Mouse (Mus musculus): ENCODE measurements around the gene Olfm2.

DNA sequence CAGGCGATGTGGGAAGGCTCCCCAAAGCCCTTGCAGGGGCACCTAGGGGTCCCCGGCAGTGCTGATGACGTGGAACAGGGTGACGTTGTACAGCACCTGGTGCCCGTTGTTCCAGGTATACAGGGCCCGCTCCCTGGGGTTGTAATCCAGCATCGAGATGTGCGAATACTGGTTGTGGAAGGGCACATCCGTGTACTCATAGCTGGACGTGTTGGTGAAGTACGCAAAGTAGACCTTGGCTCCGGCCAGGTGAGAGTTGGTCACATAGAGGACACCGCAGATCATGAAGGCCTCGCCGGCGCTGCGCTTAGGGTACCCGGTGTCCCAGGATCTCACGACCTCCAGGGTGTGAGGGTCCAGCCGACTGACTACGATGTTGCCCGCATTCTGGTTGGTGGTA, 78.1 kb downstream of the Olfm2 start:
- TF ChIP-seq ZNF384 (IDR thresholded peaks at IDR 0.05; ENCODE audit: low read depth, low read length), result no peak
- TF ChIP-seq CHD2 (IDR thresholded peaks at IDR 0.05; ENCODE audit: low read depth, low read length), result no peak

All from ES-E14 (cell line).